Mouse (Mus musculus) gastrocnemius, postnatal 25 days (tissue): ENCODE data around the gene Slc22a17. TPM values are rescaled to one million over a fixed set of nuclear protein-coding genes. Genes with fewer than 3 reads are reported as not detected.

Source experiments
- DNase-seq: peaks from one replicate; pipeline ENCODE4 v3.0.0; 2022
- total RNA-seq, 2 experiments: library from RNA; stranded (reverse); gene quantifications; 1 replicate in 1 of 2; 2 replicates in 1 of 2; pipeline ENCODE4 v1.2.3; 2021

The Slc22a17 gene
- total RNA-seq, 2 experiments from 2014 or later, result 2.4 to 2.5 TPM

GRCm38 (mm10) chr14:54939434-54940175, 26.7 kb upstream of the Slc22a17 start:
- DNase-seq, result peak; percentile 50

- no peak for DNase-seq
Observed at GRCm38 (mm10) chr14:54938431-54939219, 25.7 kb upstream of the Slc22a17 start.

GRCm38 (mm10) chr14:54937361-54938182, 24.6 kb upstream of the Slc22a17 start:
- DNase-seq, result no peak

- no peak for DNase-seq
Observed at GRCm38 (mm10) chr14:54936831-54937160, 23.9 kb upstream of the Slc22a17 start.

- DNase-seq, result no peak
Observed at GRCm38 (mm10) chr14:54935904-54936830, 23.2 kb upstream of the Slc22a17 start, which contains the start of gene Cmtm5. TSS of gene Cmtm5 (plus strand) at chr14:54936261.

GRCm38 (mm10) chr14:54932645-54933150, 19.8 kb upstream of the Slc22a17 start, which contains the start of gene Il25:
TSS of gene Il25 (plus strand) at chr14:54932695.
- no peak for DNase-seq

- no peak for DNase-seq
Observed at GRCm38 (mm10) chr14:54930431-54930830, 17.5 kb upstream of the Slc22a17 start.

GRCm38 (mm10) chr14:54929801-54930200, 16.9 kb upstream of the Slc22a17 start:
- no peak for DNase-seq

- DNase-seq, result no peak
Observed at GRCm38 (mm10) chr14:54927296-54927695, 14.4 kb upstream of the Slc22a17 start.

GRCm38 (mm10) chr14:54926401-54927158, 13.6 kb upstream of the Slc22a17 start:
- peak; percentile 64 for DNase-seq

- peak; percentile 70 for DNase-seq
Observed at GRCm38 (mm10) chr14:54925349-54926342, 12.7 kb upstream of the Slc22a17 start, which contains the start of gene Efs. TSS of gene Efs (minus strand) at chr14:54926126.

- DNase-seq, result peak; percentile 66
Observed at GRCm38 (mm10) chr14:54924641-54925348, 11.9 kb upstream of the Slc22a17 start.

GRCm38 (mm10) chr14:54920076-54920685, 7.2 kb upstream of the Slc22a17 start:
- DNase-seq, result no peak

- no peak for DNase-seq
Observed at GRCm38 (mm10) chr14:54913343-54913742, 411 bp upstream of the Slc22a17 start.

- DNase-seq, result no peak
Observed at GRCm38 (mm10) chr14:54912109-54912850, 652 bp downstream of the Slc22a17 start.

GRCm38 (mm10) chr14:54908682-54909081, 4.2 kb downstream of the Slc22a17 start:
- no peak for DNase-seq

- no peak for DNase-seq
Observed at GRCm38 (mm10) chr14:54903641-54904040, 9.3 kb downstream of the Slc22a17 start.
